Mouse (Mus musculus) left cerebral cortex, postnatal 36 days (tissue): ENCODE measurements around the gene Cept1. TPM values are rescaled to one million over a fixed set of nuclear protein-coding genes. Genes with fewer than 3 reads are reported as not detected.

Experiments used
- DNase-seq, 2 experiments: peaks; one replicate each; pipeline ENCODE4 v3.0.0; 2021 to 2022; ENCODE audit warnings: low spot score in 2 of 2, mixed read lengths in 1 of 2
- intact Hi-C: fragments of 180-260 bp; cut with DNase I; formaldehyde crosslinking; loops from one replicate; pipeline ENCODE4 v1.15.1; 2025
- total RNA-seq, 2 experiments: library from RNA; stranded (reverse); gene quantifications; 2 replicates each; pipeline ENCODE4 v1.2.3; 2021

Gene Cept1
- total RNA-seq, 2 experiments from 2014 or later = 40.7 to 45.3 TPM

- peak in 1 of 2 experiments; percentile 18 for DNase-seq
- intact Hi-C loops = no loop called here
These were observed 51.4 kb downstream of the Cept1 start for GRCm38 (mm10) chr3:106496045-106496721.

- intact Hi-C loops = no loop called here
These were observed 52.1 kb downstream of the Cept1 start for GRCm38 (mm10) chr3:106495346-106496044.

DNA sequence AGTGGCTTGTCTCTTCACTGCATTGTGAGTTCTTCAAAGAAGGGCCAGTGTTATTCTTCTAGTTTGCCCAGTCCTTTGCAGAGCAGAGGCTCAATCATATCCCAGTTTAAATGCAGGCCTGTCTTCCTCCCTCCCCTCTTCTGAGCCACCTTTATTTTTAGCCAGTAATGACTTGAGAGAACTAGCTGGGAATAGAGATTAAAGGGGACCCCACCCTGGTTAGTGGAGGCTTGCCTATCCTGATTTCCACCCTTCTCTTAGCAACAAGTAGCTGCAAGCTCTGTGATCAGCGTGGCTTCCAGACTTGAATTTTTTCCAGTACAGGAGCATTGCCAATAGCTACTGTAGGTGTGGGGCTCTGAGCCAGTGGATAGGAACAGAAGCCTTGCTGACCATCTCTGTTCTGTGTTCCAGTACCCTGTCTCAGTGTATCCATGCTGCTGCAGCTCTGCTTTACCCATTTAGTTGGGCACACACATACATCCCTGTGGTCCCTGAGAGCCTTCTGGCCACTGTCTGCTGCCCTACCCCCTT, 53.1 kb downstream of the Cept1 start:
- intact Hi-C loops = no loop called here
- DNase-seq = no peak

More at GRCm38 (mm10) chr3:106495346-106496044, 52.1 kb downstream of the Cept1 start:
- no peak for DNase-seq

DNA sequence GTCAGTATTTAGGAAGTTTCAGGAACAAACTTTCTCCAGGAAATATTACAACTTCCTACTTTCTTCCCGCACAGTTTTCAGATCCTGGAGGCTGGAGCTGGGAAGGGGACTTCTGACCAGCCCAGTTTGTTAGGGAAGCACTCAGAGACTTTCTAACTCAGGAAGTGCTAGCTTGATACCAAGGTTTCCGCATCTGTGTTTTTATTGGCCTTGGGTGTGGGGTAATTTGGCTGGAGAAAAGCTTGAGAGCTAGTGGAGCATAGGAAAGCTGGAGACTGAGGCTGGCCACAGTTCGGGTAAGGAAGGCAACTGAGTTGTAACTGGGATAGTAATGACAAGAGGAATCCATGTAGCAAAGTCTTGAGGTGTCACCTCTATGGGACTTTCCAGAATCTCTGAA, 53.7 kb downstream of the Cept1 start:
- DNase-seq = no peak
- intact Hi-C loops = no loop called here

GRCm38 (mm10) chr3:106493202-106493601, 54.4 kb downstream of the Cept1 start:
- intact Hi-C loops = no loop called here
- DNase-seq = no peak

GRCm38 (mm10) chr3:106492723-106493122, 54.9 kb downstream of the Cept1 start:
- no peak for DNase-seq
- intact Hi-C loops = no loop called here

- intact Hi-C loops = no loop called here
These were observed 57.4 kb downstream of the Cept1 start for GRCm38 (mm10) chr3:106490239-106490638.

DNA sequence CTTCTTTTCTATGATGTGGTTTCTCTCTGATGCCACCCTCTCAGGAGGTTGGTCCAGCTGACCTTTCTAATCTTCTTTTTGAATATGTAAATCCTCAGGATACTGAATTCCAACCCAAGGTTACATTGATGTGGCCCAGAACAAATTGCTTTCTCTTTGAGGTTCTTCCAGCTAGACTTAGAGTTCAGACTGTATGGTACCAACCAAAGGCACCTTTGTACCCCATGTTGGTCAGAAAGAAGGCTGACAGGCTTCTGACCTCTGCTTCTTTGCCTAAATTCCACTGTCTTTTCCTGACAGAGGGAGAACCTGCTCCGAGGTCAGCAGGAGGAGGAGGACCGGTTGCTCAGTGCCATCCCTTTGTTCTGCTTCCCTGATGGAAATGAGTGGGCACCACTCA, 60.1 kb downstream of the Cept1 start:
- no peak for DNase-seq
- intact Hi-C loops = no loop called here

More at GRCm38 (mm10) chr3:106490239-106490638, 57.4 kb downstream of the Cept1 start:
- no peak for DNase-seq

- intact Hi-C loops = no loop called here
- no peak for DNase-seq
These were observed 61.8 kb downstream of the Cept1 start for GRCm38 (mm10) chr3:106485810-106486209.

- DNase-seq = no peak
- intact Hi-C loops = no loop called here
These were observed 62.7 kb downstream of the Cept1 start for GRCm38 (mm10) chr3:106484861-106485260.

- DNase-seq = no peak
- intact Hi-C loops = no loop called here
These were observed 63.7 kb downstream of the Cept1 start for GRCm38 (mm10) chr3:106483796-106484405.

- no peak for DNase-seq
- intact Hi-C loops = no loop called here
These were observed 64.3 kb downstream of the Cept1 start for GRCm38 (mm10) chr3:106483297-106483696.

DNA sequence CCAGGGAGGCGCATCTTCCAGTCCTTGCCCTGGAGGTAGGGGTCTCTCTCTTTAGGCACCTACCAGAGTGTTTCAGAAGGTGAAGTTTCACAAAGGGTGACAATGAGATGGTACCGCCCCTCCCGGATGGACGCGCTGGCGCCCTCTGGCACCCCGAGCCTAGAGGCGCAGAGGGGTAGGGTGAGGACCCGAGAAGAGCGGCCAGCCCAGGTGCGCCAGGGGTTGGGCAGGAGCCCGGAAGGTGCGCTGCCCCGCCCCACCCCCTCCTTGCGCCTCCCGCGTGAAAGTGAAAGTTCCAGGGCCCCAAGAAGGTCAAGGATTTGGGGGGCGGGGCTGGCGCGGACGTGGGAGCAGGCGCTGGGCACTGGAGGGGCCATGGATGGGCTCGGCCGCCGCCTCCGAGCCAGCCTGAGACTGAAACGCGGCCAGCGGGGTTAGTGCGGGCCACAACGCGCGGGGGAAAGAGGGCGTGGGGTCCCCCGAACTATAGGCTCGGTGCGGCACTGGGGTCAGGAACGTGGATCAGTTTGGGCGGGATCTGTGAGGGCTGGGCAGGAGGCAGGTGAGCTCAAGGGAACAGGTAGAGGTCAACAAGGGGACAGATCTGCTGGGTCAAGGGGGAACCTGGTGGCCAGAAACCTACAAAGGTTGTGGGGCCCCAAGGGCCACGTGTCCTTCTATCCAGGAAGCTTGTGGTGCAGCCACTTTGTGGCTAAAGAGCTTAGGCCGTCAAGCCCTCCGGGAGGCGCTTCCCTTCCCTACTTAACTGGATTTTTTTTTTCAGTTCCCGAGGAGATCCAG, 65.1 kb downstream of the Cept1 start, which contains the start of gene Dennd2d:
Gene Dennd2d, plus strand, starts transcription at position 125 of the 801 bp plus-strand sequence.
- intact Hi-C loops = no loop called here

GRCm38 (mm10) chr3:106476863-106477262, 70.7 kb downstream of the Cept1 start:
- intact Hi-C loops = no loop called here
- DNase-seq = no peak

More for the DNA sequence above, 65.1 kb downstream of the Cept1 start, which contains the start of gene Dennd2d:
- DNase-seq = no peak

GRCm38 (mm10) chr3:106474210-106474609, 73.4 kb downstream of the Cept1 start:
- DNase-seq = no peak
- intact Hi-C loops = no loop called here

DNA sequence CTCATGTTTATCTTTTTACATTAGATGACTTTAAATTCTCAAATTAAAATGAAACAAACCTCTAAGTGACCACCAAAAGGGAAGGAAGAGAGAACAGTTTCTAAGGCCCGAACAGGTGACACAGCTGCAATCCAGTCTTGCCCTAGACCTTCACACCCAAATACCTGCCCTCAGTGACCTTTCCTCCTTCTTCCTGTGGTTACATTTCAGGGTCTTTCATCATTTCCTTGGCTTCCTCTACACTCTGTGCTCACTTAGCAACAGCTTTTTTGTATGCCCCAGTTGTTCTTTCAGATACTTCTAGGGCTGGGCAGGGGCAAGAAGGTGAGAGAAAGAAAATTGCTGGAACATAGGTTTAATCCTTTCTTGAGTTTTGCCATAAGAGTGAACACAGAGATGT, 82.9 kb downstream of the Cept1 start:
- intact Hi-C loops = no loop called here
- DNase-seq = no peak

DNA sequence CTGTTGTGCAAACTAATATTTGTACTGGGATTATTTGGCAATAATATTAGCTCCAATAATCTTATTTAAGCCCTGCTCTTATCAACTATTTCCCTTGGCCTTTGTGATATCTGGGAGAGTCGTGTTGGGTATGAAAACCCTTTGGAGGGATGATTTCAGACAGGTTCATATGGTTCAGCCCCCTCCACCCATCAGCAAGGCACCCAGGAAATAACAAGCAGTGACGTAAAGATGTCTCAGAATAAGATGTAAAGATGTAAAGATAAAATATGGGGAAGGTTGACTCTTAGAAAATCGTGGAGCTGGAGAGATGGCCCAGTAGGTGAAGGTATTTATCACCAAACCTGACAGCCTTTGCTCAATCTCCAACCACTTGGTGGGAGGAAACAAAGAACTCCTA, 85.1 kb downstream of the Cept1 start:
- no peak for DNase-seq
- intact Hi-C loops = no loop called here

GRCm38 (mm10) chr3:106462059-106462470, 85.5 kb downstream of the Cept1 start:
- intact Hi-C loops = no loop called here
- no peak for DNase-seq

GRCm38 (mm10) chr3:106457298-106457869, 90.2 kb downstream of the Cept1 start:
- no peak for DNase-seq
- intact Hi-C loops = no loop called here
